Mouse (Mus musculus): ENCODE results near the gene Rbfox1. TPM values are rescaled to one million over a fixed set of nuclear protein-coding genes. Genes with fewer than 3 reads are reported as not detected.

Gene Rbfox1
- polyA plus RNA-seq (2015; fragmentation: Nextera tagmentation; extraction: Ambion mirVana): 52.1 and 58.3 TPM in 2 replicates

DNA sequence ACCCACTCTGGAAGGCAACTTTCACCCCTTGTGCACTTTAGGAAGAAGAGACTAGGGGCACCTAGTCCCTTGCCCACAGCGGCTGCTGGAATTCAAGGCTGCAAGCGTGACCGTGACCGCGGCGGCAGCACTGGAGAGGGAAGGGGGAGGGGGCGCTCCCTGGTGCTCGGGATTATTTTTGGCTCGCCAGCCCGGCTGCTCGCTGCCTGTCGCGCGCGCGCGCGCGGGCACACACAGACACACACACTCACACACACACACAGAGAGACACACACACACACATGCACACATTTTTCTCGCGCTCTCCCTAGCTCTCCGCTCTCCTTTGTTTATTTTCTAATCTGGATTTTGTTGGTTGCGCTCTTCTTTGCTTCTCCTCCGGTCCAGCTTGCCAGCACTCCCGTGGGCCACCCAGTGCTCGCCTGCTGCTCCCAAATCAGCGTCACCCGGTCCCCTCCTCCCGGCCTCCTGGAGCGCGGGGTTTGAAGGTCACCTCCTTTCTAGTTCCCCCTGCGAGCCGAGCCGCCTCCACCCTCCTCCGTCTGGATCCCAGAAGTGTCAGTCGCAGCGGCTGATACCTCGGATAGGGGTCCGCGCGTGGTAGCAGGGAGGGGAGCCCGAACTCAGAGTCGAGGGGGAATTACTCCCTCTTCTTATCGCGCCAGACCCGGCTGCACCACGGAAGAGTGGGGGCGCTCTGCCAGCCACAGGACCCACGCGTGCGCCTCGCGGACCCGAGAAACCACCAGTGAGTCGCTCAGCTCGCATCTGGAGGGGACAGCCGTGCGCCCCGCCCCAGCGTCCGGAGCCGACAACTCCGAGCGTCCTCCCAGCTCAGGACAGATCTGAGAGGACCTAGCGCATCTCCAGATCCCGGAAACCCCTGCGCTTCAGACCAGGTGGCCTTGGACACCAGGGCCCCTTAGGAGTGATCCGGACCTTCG lies at the start of gene Rbfox1:
Rbfox1 (plus strand) TSS at position 610 of the 944 bp plus-strand sequence.
- WGBS: under 1% methylated on average over 64 of the region's 69 CpGs
- Histone ChIP-seq H3K9me3 (replicated peaks) (no peaks in the 10 kb centered on the region), H3K9ac (peak within 1 kb of the TSS; percentile 60), H3K4me2 (peak within 1 kb of the TSS; percentile 76), H3K4me1 (peaks cover 11% of the 10 kb centered on the region; the same call in 1 of the 2 replicates), H3K27me3 (peaks cover 46% of the 10 kb centered on the region), H3K27ac (no peak within 1 kb of the TSS), H3K4me3 (peak within 1 kb of the TSS; percentile 52), H3K36me3 (ENCODE audit: poor library complexity, severe bottlenecking) (no peaks in the 10 kb centered on the region)
- peak; percentile 72 for ATAC-seq

DNA sequence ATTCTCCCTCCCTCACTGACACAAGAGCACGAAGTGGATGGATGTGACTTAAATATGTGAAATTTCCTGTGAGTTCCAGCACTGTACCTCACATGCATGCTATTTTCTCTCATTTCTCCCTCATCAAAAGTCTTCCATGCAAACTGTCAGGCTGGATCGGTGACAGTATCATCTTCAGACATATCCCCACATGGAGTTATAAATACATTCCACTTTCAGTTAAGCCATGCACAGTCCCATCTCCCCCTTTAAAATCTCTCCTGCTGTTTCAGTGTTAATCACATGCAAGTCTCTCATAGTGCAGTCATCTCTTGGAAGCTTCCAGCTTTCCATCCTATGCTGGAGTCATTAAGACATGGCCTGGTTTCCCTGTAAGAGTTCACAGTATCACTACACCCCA lies 48.4 kb upstream of the Rbfox1 start:
- ATAC-seq: no peak
- Histone ChIP-seq H3K4me2 (no peak overlapping the region), H3K27ac (no peak overlapping the region), H3K4me1 (no peaks in the 10 kb centered on the region), H3K36me3 (ENCODE audit: poor library complexity, severe bottlenecking) (no peaks in the 10 kb centered on the region), H3K27me3 (no peaks in the 10 kb centered on the region), H3K4me3 (no peak overlapping the region), H3K9me3 (replicated peaks) (peaks cover 3% of the 10 kb centered on the region; the same call in 1 of the 2 replicates), H3K9ac (no peak overlapping the region)
- 90% methylated on average over 2 of the region's 2 CpGs for WGBS

DNA sequence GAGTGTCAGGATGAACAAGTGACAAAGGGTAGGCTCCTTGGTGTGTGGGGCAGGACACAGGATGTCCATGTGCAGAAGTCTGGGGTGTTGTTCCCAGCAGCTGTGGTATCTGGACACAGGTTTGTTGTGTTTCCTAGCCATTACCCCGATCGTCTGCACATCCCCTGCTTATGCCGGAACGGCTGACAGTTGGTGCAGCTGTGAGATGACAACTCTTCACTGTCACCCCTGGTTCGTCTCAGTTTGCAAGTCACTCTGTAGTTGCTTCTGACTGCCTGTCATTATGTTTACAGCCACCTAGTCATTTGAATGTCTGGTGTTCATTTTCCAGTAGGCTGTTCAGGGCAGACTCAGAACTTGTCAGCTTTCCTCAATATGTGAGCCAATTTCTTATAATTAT lies 44.0 kb upstream of the Rbfox1 start:
- no peak overlapping the region for H3K27ac ChIP-seq
- no peak for ATAC-seq
- 78% methylated on average over 5 of the region's 5 CpGs for WGBS

DNA sequence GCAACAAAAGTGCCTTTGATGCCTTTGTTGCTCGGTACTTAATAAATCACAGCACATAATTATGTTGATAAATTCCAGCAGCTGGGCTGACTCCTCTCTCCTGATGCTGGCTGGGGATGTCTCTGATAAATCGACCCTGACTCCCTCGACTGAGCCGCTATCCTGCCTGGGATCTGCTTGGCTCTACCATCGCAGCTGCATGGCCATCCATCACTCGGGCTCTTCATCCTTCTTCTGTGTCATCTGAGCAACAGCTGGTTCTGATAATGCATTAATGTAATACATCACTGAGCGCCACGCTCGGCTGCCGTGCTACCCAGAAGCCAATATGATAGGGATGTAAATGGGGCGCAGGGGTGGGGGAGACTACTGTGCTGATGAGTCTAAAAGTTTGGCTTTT lies 39.5 kb upstream of the Rbfox1 start:
- H3K27ac ChIP-seq: no peak overlapping the region
- H3K9me3 ChIP-seq (replicated peaks): no peaks in the 10 kb centered on the region
- H3K4me3 ChIP-seq: no peak overlapping the region
- H3K4me1 ChIP-seq: no peaks in the 10 kb centered on the region
- no peak overlapping the region for H3K4me2 ChIP-seq
- H3K36me3 ChIP-seq (ENCODE audit: poor library complexity, severe bottlenecking): no peaks in the 10 kb centered on the region
- peaks cover 5% of the 10 kb centered on the region; the same call in 1 of the 2 replicates for H3K27me3 ChIP-seq
- ATAC-seq: no peak
- no peak overlapping the region for H3K9ac ChIP-seq
- 84% methylated on average over 11 of the region's 11 CpGs for WGBS

More for the DNA sequence above, 44.0 kb upstream of the Rbfox1 start:
- Histone ChIP-seq H3K27me3 (no peaks in the 10 kb centered on the region), H3K4me3 (no peak overlapping the region), H3K4me2 (no peak overlapping the region), H3K36me3 (ENCODE audit: poor library complexity, severe bottlenecking) (no peaks in the 10 kb centered on the region), H3K9ac (no peak overlapping the region), H3K4me1 (no peaks in the 10 kb centered on the region), H3K9me3 (replicated peaks) (no peaks in the 10 kb centered on the region)

DNA sequence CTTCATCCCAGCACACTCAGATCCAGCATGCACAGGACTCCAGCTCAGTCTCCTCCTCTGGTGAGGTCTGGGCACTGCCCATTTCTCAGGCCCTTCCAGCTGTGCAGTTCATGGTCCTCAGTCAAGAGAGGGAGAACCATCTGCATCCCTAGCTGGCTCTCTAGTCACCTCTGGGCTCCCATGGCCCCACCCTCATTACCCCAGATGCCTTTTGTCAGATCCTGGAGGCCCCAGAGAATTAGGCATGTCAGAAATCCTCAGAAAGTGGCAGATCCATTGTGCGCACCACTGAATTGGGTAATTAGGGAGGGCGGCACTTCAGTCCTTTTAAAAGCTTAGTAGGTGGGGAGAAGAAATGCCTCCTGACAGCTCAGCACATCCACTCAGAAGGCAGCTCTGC lies 32.1 kb upstream of the Rbfox1 start:
- Histone ChIP-seq H3K4me2 (no peak overlapping the region), H3K36me3 (ENCODE audit: poor library complexity, severe bottlenecking) (no peaks in the 10 kb centered on the region), H3K4me3 (no peak overlapping the region), H3K27me3 (peaks cover 5% of the 10 kb centered on the region; the same call in 1 of the 2 replicates), H3K9ac (no peak overlapping the region), H3K9me3 (replicated peaks) (no peaks in the 10 kb centered on the region), H3K4me1 (no peaks in the 10 kb centered on the region), H3K27ac (no peak overlapping the region; the same call in 1 of the 2 replicates)
- peak; percentile 84 for ATAC-seq
- WGBS: 16% methylated on average over 2 of the region's 2 CpGs

DNA sequence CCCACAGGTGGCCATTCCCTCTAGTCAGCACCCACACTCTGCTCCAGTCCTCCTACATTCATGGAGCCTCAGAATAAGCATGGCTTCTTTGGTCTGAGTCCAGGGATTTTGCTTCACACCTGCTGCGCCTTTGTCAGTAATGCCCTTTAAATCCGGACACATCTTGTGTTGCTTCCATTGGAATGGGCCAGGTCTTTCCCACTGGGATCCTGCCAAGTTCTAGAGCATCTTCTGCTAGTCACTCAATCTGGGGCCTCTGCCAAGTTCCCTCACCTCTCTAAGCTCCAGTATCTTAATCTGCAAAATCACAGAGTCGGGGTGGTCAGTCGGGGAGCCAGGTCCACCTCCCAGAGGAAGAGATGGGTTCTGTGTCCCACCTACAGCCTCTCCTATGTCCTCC lies 20.8 kb upstream of the Rbfox1 start:
- no peak for ATAC-seq
- Histone ChIP-seq H3K9ac (no peak overlapping the region), H3K27me3 (no peaks in the 10 kb centered on the region), H3K4me1 (no peaks in the 10 kb centered on the region), H3K9me3 (replicated peaks) (no peaks in the 10 kb centered on the region), H3K27ac (no peak overlapping the region), H3K4me2 (no peak overlapping the region), H3K4me3 (no peak overlapping the region), H3K36me3 (ENCODE audit: poor library complexity, severe bottlenecking) (no peaks in the 10 kb centered on the region)
- 86% methylated on average over 4 of the region's 4 CpGs for WGBS

DNA sequence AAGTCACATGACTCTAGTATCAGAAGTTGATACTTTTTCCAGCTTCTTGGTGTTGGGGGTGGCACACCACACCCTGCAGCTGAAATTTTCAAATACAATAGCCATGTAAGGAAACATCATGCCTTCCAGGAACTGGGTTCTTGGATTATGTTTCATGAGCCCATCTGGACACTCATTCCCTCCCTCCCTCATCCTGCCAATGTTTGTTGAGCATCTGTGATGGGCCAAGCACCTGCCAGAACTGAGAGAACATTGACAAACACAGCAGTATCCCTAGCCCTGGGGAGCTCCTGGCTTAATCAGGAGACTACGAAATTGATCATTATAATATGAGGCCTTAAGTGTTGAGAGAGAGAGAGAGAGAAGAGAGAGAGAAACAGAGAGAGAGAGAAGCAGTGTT lies 18.2 kb upstream of the Rbfox1 start:
- H3K9ac ChIP-seq: no peak overlapping the region
- no peak overlapping the region for H3K4me3 ChIP-seq
- H3K9me3 ChIP-seq (replicated peaks): no peaks in the 10 kb centered on the region
- H3K36me3 ChIP-seq (ENCODE audit: poor library complexity, severe bottlenecking): no peaks in the 10 kb centered on the region
- no peak overlapping the region for H3K27ac ChIP-seq
- no peaks in the 10 kb centered on the region for H3K4me1 ChIP-seq
- H3K27me3 ChIP-seq: no peaks in the 10 kb centered on the region
- 56% methylated on average over 1 of the region's 1 CpGs for WGBS
- no peak for ATAC-seq
- H3K4me2 ChIP-seq: no peak overlapping the region

DNA sequence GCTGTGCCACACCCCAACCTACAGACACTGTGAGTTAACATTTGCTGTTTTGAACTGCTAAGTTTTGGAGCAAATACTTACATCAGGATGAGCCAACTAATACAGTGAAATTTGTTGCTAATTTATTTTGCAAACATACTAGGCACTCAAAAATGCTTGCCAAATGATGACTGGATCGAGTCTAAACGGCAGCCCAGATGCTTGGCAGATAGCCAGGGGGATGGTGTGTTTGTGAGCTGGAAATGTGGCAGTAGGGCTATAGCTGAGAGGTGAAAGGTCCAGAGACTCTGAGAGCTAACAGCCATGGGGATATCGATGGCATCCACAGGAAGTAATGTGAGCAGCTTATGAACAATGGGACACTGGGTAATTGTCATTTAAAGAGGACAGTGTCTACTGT lies 14.8 kb upstream of the Rbfox1 start:
- no peak overlapping the region for H3K4me3 ChIP-seq
- H3K9me3 ChIP-seq (replicated peaks): no peaks in the 10 kb centered on the region
- H3K9ac ChIP-seq: no peak overlapping the region
- no peak overlapping the region for H3K27ac ChIP-seq
- H3K4me1 ChIP-seq: no peaks in the 10 kb centered on the region
- no peaks in the 10 kb centered on the region for H3K27me3 ChIP-seq
- no peaks in the 10 kb centered on the region for H3K36me3 ChIP-seq (ENCODE audit: poor library complexity, severe bottlenecking)
- WGBS: 65% methylated on average over 3 of the region's 3 CpGs
- no peak for ATAC-seq
- H3K4me2 ChIP-seq: no peak overlapping the region

DNA sequence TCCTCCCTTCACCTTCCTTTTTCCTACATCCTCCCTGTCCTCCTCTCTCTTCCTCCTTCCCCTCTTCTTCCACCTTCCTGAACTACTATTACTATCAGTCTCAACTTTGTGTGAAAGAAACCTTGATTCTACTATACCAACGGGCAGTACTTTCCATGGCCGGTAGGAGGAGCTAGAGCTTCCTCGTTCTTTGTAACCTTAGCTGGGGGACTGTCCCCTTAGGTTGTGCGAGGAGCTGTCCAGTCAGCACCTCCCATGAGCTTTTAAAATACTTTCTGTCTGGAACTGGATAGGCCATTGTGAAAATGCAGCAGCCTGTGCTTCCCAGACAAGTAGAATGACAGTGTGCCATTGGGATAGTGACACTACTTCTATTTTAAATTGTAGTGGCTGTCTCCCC lies 3.3 kb upstream of the Rbfox1 start:
- Histone ChIP-seq H3K4me2 (no peak overlapping the region), H3K27me3 (peaks cover 41% of the 10 kb centered on the region), H3K4me3 (no peak overlapping the region), H3K36me3 (ENCODE audit: poor library complexity, severe bottlenecking) (no peaks in the 10 kb centered on the region), H3K9me3 (replicated peaks) (no peaks in the 10 kb centered on the region), H3K9ac (no peak overlapping the region), H3K4me1 (peaks cover 11% of the 10 kb centered on the region; the same call in 1 of the 2 replicates), H3K27ac (no peak overlapping the region)
- no peak for ATAC-seq
- WGBS: under 1% methylated on average over 4 of the region's 4 CpGs

DNA sequence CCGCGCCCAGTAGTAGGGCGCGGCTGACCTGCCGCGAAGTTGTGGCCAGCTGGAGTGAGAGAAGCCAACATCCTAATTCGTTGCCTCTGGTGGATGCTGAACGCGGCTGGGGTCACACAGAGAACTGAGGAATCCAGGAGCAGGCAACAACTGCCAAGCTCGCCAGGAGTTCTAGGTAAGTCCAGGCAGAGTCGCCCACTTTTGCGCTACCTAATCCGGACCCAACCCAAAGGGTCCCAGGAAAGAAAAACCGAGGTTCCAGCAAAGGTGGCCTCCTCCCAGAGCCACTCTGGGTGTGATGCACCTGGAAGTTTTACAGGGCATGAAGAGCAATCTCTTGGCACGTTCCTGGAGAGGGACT lies 515 bp downstream of the Rbfox1 start:
- H3K27me3 ChIP-seq: peaks cover 45% of the 10 kb centered on the region
- H3K9ac ChIP-seq: peak overlapping the region; percentile 60
- H3K4me2 ChIP-seq: peak overlapping the region; percentile 76
- 1% methylated on average over 11 of the region's 15 CpGs for WGBS
- ATAC-seq: no peak
- no peaks in the 10 kb centered on the region for H3K9me3 ChIP-seq (replicated peaks)
- no peaks in the 10 kb centered on the region for H3K36me3 ChIP-seq (ENCODE audit: poor library complexity, severe bottlenecking)
- H3K4me3 ChIP-seq: peak overlapping the region; percentile 52
- no peak overlapping the region for H3K27ac ChIP-seq
- peaks cover 11% of the 10 kb centered on the region; the same call in 1 of the 2 replicates for H3K4me1 ChIP-seq

DNA sequence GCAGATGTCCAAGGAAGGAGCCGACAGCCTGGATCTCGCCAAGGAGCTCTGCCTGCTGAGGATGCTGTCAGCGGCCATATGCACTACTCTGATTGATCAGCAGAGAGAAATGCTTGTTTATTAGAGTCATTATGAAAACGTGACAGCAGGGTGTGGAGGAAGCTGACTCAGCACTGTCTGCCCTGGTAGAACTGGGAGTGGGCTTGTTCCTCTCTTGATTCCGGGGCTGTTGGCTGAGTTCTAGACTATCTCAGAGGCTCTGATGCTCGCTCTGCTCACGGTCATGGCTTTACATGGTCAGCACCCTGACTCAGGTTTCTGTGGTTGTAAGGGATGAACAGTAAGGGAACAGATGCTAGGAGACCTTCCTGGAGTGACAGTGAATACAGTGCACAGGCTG lies 10.4 kb downstream of the Rbfox1 start:
- Histone ChIP-seq H3K4me3 (no peak overlapping the region), H3K9me3 (replicated peaks) (no peaks in the 10 kb centered on the region), H3K4me1 (no peaks in the 10 kb centered on the region), H3K27me3 (no peaks in the 10 kb centered on the region), H3K4me2 (no peak overlapping the region), H3K9ac (no peak overlapping the region), H3K36me3 (ENCODE audit: poor library complexity, severe bottlenecking) (no peaks in the 10 kb centered on the region), H3K27ac (no peak overlapping the region)
- ATAC-seq: no peak
- 83% methylated on average over 7 of the region's 7 CpGs for WGBS

DNA sequence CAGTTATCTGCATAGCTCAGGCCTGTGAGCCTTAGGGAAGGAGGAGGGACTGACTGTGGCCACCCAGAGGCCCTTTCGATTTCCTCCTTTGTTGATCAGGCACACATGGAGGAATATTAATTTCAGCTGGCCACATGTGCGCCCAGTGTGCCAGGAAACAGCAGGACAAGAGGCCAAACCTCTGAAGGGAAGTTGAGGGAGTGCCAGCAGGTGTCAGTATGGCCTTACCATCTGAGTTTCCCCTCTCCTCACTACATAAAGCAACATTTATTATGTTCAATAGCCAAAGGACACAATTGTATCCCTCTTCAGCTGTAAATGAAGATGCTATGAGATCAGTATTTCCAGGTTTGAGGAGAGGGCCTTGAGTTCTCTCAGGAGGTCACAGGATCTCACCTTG lies 13.2 kb downstream of the Rbfox1 start:
- no peak for ATAC-seq
- 45% methylated on average over 2 of the region's 2 CpGs for WGBS
- no peak overlapping the region for H3K27ac ChIP-seq

More for the DNA sequence above, 13.2 kb downstream of the Rbfox1 start:
- H3K4me1 ChIP-seq: no peaks in the 10 kb centered on the region
- no peaks in the 10 kb centered on the region for H3K27me3 ChIP-seq
- H3K36me3 ChIP-seq (ENCODE audit: poor library complexity, severe bottlenecking): no peaks in the 10 kb centered on the region
- no peak overlapping the region for H3K9ac ChIP-seq
- no peak overlapping the region for H3K4me2 ChIP-seq
- H3K4me3 ChIP-seq: no peak overlapping the region
- H3K9me3 ChIP-seq (replicated peaks): no peaks in the 10 kb centered on the region

Data from forebrain, embryonic 13.5 days (tissue).